In the genomic region with DNA sequence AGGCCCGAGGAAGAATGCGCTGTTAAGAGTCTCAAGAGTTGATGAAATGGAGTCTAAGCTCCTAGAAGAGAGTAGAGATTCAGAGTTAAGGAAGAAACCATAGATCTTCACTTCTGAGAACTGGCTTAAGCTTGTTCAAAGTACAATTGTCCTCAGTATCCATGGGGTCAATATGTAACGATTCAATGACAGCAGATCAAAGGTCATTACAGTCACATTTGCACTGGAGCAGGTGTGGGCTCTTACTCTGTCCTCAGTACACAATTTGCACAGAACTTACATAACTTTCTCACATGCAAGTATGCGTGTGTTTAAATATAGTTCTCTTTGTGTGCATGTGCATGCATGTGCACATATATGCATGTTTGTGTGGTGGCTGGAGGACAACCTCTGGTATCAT, we compare ENCODE assay signal across 21 mouse cellular contexts. TPM values are rescaled to one million over a fixed set of nuclear protein-coding genes. Genes with fewer than 3 reads are reported as not detected.
DNase-seq lines count a peak whose midpoint lies in the region; ATAC-seq lines count a peak whose summit lies in the region.
"Had no signal": no experiment of that assay in that cellular context is flagged by ENCODE, and none has a peak within 500 bp of the region (broad histone marks: within the 10 kb centered on the region; RNA-seq: fewer than 3 reads in every experiment).

No protein-coding gene starts in this region.

- peak; percentile 14 for DNase-seq in kidney, adult 18-20 months
- no peak for DNase-seq in liver, embryonic 13.5 days
- no peak for DNase-seq in frontal cortex, postnatal 36 days (ENCODE audit: low spot score in 2 of 2)
- DNase-seq in cerebellum, postnatal 14 days = no peak
- DNase-seq: adrenal gland, postnatal 14 days; cerebellum, adult 11-12 months; cerebellum, adult 9-10 months; cerebellum, postnatal 36 days; gastrocnemius, postnatal 14 days; heart, adult 2 months; heart, postnatal 14 days had no signal

- H3K27ac ChIP-seq in kidney, embryonic 16.5 days (ENCODE audit: low read length) = no peak overlapping the region
- 0 out of 2 replicates have a peak overlapping the region, but pooled peaks have one; percentile 0 for H3K27ac ChIP-seq in liver, embryonic 13.5 days
- no peak overlapping the region for H3K27ac ChIP-seq in liver, embryonic 12.5 days
- 0 out of 2 replicates have a peak overlapping the region, but pooled peaks have one; percentile 27 for H3K27ac ChIP-seq in liver, embryonic 16.5 days (ENCODE audit: low read length)
- H3K27ac ChIP-seq: embryonic facial prominence, embryonic 13.5 days; forebrain, embryonic 12.5 days; heart, adult 2 months; heart, embryonic 15.5 days had no signal

- no peak overlapping the region for H3K9ac ChIP-seq in kidney, embryonic 16.5 days (replicated peaks; ENCODE audit: low read length)
- H3K9ac ChIP-seq in liver, embryonic 13.5 days = no peak overlapping the region
- no peak overlapping the region for H3K9ac ChIP-seq in liver, embryonic 12.5 days
- H3K9ac ChIP-seq in liver, embryonic 16.5 days (ENCODE audit: low read depth, low read length) = no peak overlapping the region
- H3K9ac ChIP-seq: embryonic facial prominence, embryonic 13.5 days; forebrain, embryonic 12.5 days; heart, embryonic 15.5 days had no signal

- whole genome bisulfite sequencing in kidney, embryonic 16.5 days = 92% methylated on average over 4 of the region's 4 CpGs
- 76% methylated on average over 4 of the region's 4 CpGs for WGBS in liver, embryonic 13.5 days (ENCODE audit: insufficient replicate concordance)
- WGBS in liver, embryonic 12.5 days (ENCODE audit: insufficient replicate concordance) = 76% methylated on average over 4 of the region's 4 CpGs
- WGBS in liver, embryonic 16.5 days (ENCODE audit: insufficient replicate concordance) = 70% methylated on average over 4 of the region's 4 CpGs

- H3K4me2 ChIP-seq in kidney, embryonic 16.5 days (replicated peaks; ENCODE audit: low read depth, low read length) = no peak overlapping the region
- no peak overlapping the region for H3K4me2 ChIP-seq in liver, embryonic 13.5 days
- no peak overlapping the region for H3K4me2 ChIP-seq in liver, embryonic 12.5 days
- no peak overlapping the region for H3K4me2 ChIP-seq in liver, embryonic 16.5 days (ENCODE audit: low read depth, low read length)
- H3K4me2 ChIP-seq: embryonic facial prominence, embryonic 13.5 days; forebrain, embryonic 12.5 days; heart, embryonic 11.5 days; heart, embryonic 15.5 days had no signal

- H3K4me3 ChIP-seq in kidney, embryonic 16.5 days (ENCODE audit: low read length) = no peak overlapping the region
- no peak overlapping the region for H3K4me3 ChIP-seq in liver, embryonic 13.5 days (replicated peaks)
- no peak overlapping the region for H3K4me3 ChIP-seq in liver, embryonic 12.5 days
- no peak overlapping the region for H3K4me3 ChIP-seq in liver, embryonic 16.5 days (ENCODE audit: low read depth, low read length)
- H3K4me3 ChIP-seq: embryonic facial prominence, embryonic 13.5 days; forebrain, embryonic 12.5 days; heart, adult 2 months; heart, embryonic 15.5 days had no signal

- H3K4me1 ChIP-seq in kidney, embryonic 16.5 days (ENCODE audit: insufficient read depth, low read length) = no peaks in the 10 kb centered on the region
- peaks cover 22% of the 10 kb centered on the region for H3K4me1 ChIP-seq in liver, embryonic 13.5 days (replicated peaks)
- H3K4me1 ChIP-seq in liver, embryonic 12.5 days = peaks cover 17% of the 10 kb centered on the region
- H3K4me1 ChIP-seq in liver, embryonic 16.5 days (ENCODE audit: control insufficient read depth, low read depth, low read length) = peaks cover 1% of the 10 kb centered on the region
- H3K4me1 ChIP-seq: embryonic facial prominence, embryonic 13.5 days; forebrain, embryonic 12.5 days had no signal

- no peak for ATAC-seq in kidney, embryonic 16.5 days (ENCODE audit: low FRiP score, low TSS enrichment)
- ATAC-seq in liver, embryonic 13.5 days (ENCODE audit: low read depth) = 0 out of 2 replicates have a peak, but pooled peaks have one; percentile 54
- no peak for ATAC-seq in liver, embryonic 12.5 days
- ATAC-seq in liver, embryonic 16.5 days (ENCODE audit: low read depth) = peak; percentile 71
- ATAC-seq: forebrain, embryonic 16.5 days had no signal

- no peaks in the 10 kb centered on the region for H3K36me3 ChIP-seq in kidney, embryonic 16.5 days (ENCODE audit: insufficient read depth, low read length)
- no peaks in the 10 kb centered on the region for H3K36me3 ChIP-seq in liver, embryonic 13.5 days
- H3K36me3 ChIP-seq in liver, embryonic 12.5 days = no peaks in the 10 kb centered on the region
- H3K36me3 ChIP-seq in liver, embryonic 16.5 days (ENCODE audit: control insufficient read depth, insufficient read depth) = no peaks in the 10 kb centered on the region
- H3K36me3 ChIP-seq: embryonic facial prominence, embryonic 13.5 days; forebrain, embryonic 12.5 days; heart, embryonic 15.5 days had no signal

- H3K9me3 ChIP-seq in kidney, embryonic 16.5 days (ENCODE audit: low read length) = no peaks in the 10 kb centered on the region
- no peaks in the 10 kb centered on the region for H3K9me3 ChIP-seq in liver, embryonic 13.5 days (replicated peaks)
- no peaks in the 10 kb centered on the region for H3K9me3 ChIP-seq in liver, embryonic 12.5 days (replicated peaks)
- H3K9me3 ChIP-seq in liver, embryonic 16.5 days (replicated peaks; ENCODE audit: control insufficient read depth, low read length) = no peaks in the 10 kb centered on the region
- H3K9me3 ChIP-seq: embryonic facial prominence, embryonic 13.5 days; forebrain, embryonic 12.5 days; heart, embryonic 15.5 days had no signal

- H3K27me3 ChIP-seq in kidney, embryonic 16.5 days (ENCODE audit: insufficient read depth, low read length) = no peaks in the 10 kb centered on the region
- H3K27me3 ChIP-seq in liver, embryonic 13.5 days = no peaks in the 10 kb centered on the region
- no peaks in the 10 kb centered on the region for H3K27me3 ChIP-seq in liver, embryonic 12.5 days (replicated peaks)
- no peaks in the 10 kb centered on the region for H3K27me3 ChIP-seq in liver, embryonic 16.5 days (ENCODE audit: control insufficient read depth, insufficient read depth, low read depth, low read length)
- H3K27me3 ChIP-seq: embryonic facial prominence, embryonic 13.5 days; forebrain, embryonic 12.5 days; heart, embryonic 15.5 days had no signal

RNA-seq across cellular contexts. Expression of a gene that starts 9.4 kb away (rescaled TPM):
- 30.8 and 33.1 TPM in 2 replicates for polyA plus RNA-seq in kidney, embryonic 16.5 days (2015; fragmentation: Nextera tagmentation; extraction: Ambion mirVana)
- polyA plus RNA-seq in liver, embryonic 13.5 days (2015; fragmentation: Nextera tagmentation; extraction: Ambion mirVana) = 8.8 and 11.1 TPM in 2 replicates
- 13.2 and 15.0 TPM in 2 replicates for polyA plus RNA-seq in liver, embryonic 12.5 days (2016; fragmentation: Nextera tagmentation; extraction: Ambion mirVana)
- 8.6 and 9.2 TPM in 2 replicates for polyA plus RNA-seq in liver, embryonic 16.5 days (2015; fragmentation: Nextera tagmentation; extraction: Ambion mirVana)

RNA-seq across cellular contexts. Expression of a gene that starts 42.7 kb away (rescaled TPM):
- polyA plus RNA-seq in kidney, embryonic 16.5 days (2015; fragmentation: Nextera tagmentation; extraction: Ambion mirVana) = 3.0 and 3.6 TPM in 2 replicates
- polyA plus RNA-seq in liver, embryonic 13.5 days (2015; fragmentation: Nextera tagmentation; extraction: Ambion mirVana) = not detected in 2 replicates
- not detected in 2 replicates for polyA plus RNA-seq in liver, embryonic 12.5 days (2016; fragmentation: Nextera tagmentation; extraction: Ambion mirVana)
- polyA plus RNA-seq in liver, embryonic 16.5 days (2015; fragmentation: Nextera tagmentation; extraction: Ambion mirVana) = not detected in 2 replicates
- polyA plus RNA-seq: C2C12; gonadal fat pad, adult 2 months had no signal

Comparison
In these comparisons a context has a peak if more than half of its experiments do, and no peak if none do; other contexts are left out.
1. ATAC-seq: peak in liver, embryonic 13.5 days (single experiment) and liver, embryonic 16.5 days (single experiment); none in kidney, embryonic 16.5 days (single experiment) and liver, embryonic 12.5 days (single experiment).
2. H3K27ac ChIP-seq: peak in liver, embryonic 13.5 days (single experiment) and liver, embryonic 16.5 days (single experiment); none in kidney, embryonic 16.5 days (single experiment) and liver, embryonic 12.5 days (single experiment).